Mouse (Mus musculus) monocyte, adult 59 days (primary cell): ENCODE measurements around the gene Uggt2. TPM values are rescaled to one million over a fixed set of nuclear protein-coding genes. Genes with fewer than 3 reads are reported as not detected.

Source experiments
- total RNA-seq, 2 experiments: library from RNA; stranded (reverse); gene quantifications; one replicate each; pipeline ENCODE4 v1.2.4; 2023

Gene Uggt2
- total RNA-seq = 1 to 10 TPM in 1 of 2 experiments, under 1 TPM in 1; 0.79 to 1.1 TPM

DNA sequence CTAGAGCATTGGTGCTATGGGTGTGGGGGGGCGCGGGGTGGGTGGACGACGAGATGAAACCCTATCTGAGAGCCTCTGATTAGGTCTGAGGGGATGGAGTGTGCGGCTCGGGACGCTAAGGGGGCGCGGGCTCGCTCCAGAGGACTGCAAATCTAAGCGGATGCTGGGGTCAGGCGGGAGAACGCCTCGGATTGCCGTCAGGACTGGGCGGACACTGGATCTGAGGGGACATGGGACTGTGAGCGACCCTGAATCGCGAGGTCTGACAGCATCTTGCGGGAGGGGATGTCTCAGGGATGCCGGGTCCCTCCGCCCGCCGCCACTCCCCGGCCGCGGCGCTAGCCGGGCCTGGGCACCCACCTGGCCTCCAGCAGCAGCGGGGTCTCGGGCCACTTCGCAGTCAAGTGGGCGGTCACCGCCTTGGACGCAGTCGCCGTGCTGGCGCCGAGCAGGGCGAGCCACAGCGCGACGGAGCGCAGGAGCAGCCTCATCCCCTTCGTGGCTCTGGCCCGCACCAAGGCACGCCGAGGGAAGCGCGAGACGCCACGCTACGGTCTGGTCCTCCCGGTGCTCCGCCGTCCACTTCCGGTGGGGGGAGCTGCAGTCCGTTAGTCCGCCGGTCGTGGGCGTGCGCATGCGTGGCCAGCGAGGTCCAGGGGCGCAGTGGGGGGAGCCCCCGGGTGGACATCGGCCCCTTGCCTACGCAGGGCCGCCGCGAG is at the start of gene Uggt2:
TSS of gene Uggt2 (minus strand) at position 580 of the 719 bp plus-strand sequence.

GRCm38 (mm10) chr14:119137906-119138785 is 38.9 kb upstream of the Uggt2 start, which contains the start of gene Hs6st3:
Gene Hs6st3 (plus strand): TSS chr14:119138341.

GRCm38 (mm10) chr14:118937533-118938492 is 161.4 kb downstream of the Uggt2 start, which contains the start of gene Dnajc3:
Gene Dnajc3 (plus strand): TSS chr14:118937976.

Other genes with a start within 250 kb of the Uggt2 start
- gene Dzip1, start 174.0 kb downstream of the Uggt2 start, total RNA-seq = under 1 TPM; 0.30 to 0.34 TPM
- gene Dnajc3, start 161.5 kb downstream of the Uggt2 start, total RNA-seq = 10 to 100 TPM; 45.3 to 47.0 TPM
- not detected for gene Hs6st3, start 38.9 kb upstream of the Uggt2 start, total RNA-seq